Comparison of ENCODE assay signal across 8 mouse cellular contexts in genomic region chr7:29305263-29305988, GRCm38 (mm10). TPM values are rescaled to one million over a fixed set of nuclear protein-coding genes. Genes with fewer than 3 reads are reported as not detected.
DNase-seq lines count a peak whose midpoint lies in the region; ATAC-seq lines count a peak whose summit lies in the region.

No protein-coding gene starts in this region.

- no peaks in the 10 kb centered on the region; the same call in 1 of the 2 replicates for H3K9me3 ChIP-seq in heart, embryonic 11.5 days (replicated peaks; ENCODE audit: control insufficient read depth, low read length)
- H3K9me3 ChIP-seq in forebrain, embryonic 14.5 days (replicated peaks; ENCODE audit: control insufficient read depth, low read length): no peaks in the 10 kb centered on the region
- H3K9me3 ChIP-seq in liver, embryonic 15.5 days (replicated peaks): no peaks in the 10 kb centered on the region

- WGBS in heart, embryonic 11.5 days (ENCODE audit: insufficient replicate concordance): 21% methylated on average over 9 of the region's 9 CpGs
- 11% methylated on average over 9 of the region's 9 CpGs for WGBS in forebrain, embryonic 14.5 days
- 32% methylated on average over 9 of the region's 9 CpGs for WGBS in liver, embryonic 15.5 days (ENCODE audit: insufficient replicate concordance)

- H3K4me3 ChIP-seq in heart, embryonic 11.5 days (ENCODE audit: low read depth, low read length): peak overlapping the region; percentile 45
- H3K4me3 ChIP-seq in forebrain, embryonic 14.5 days (ENCODE audit: low read depth, low read length): peak overlapping the region; percentile 74
- peak overlapping the region; percentile 49; the same call in 1 of the 2 replicates for H3K4me3 ChIP-seq in liver, embryonic 15.5 days (replicated peaks)

- H3K4me1 ChIP-seq in heart, embryonic 11.5 days (ENCODE audit: control insufficient read depth, insufficient read depth, low read length): peaks cover 32% of the 10 kb centered on the region
- H3K4me1 ChIP-seq in forebrain, embryonic 14.5 days (ENCODE audit: control insufficient read depth, insufficient read depth, low read length): peaks cover 26% of the 10 kb centered on the region
- H3K4me1 ChIP-seq in liver, embryonic 15.5 days (replicated peaks): peaks cover 48% of the 10 kb centered on the region

- H3K27me3 ChIP-seq in heart, embryonic 11.5 days (ENCODE audit: control insufficient read depth, insufficient read depth, low read length): peaks cover 61% of the 10 kb centered on the region
- no peaks in the 10 kb centered on the region for H3K27me3 ChIP-seq in forebrain, embryonic 14.5 days (replicated peaks; ENCODE audit: control insufficient read depth, insufficient read depth, low read length)
- H3K27me3 ChIP-seq in liver, embryonic 15.5 days: peaks cover 91% of the 10 kb centered on the region

- no peak for DNase-seq in heart, postnatal 25 days (ENCODE audit: low spot score)
- DNase-seq in ES-CJ7 (ENCODE audit: low read depth, low spot score): peak; percentile 46
- no peak for DNase-seq in forebrain, embryonic 14.5 days (ENCODE audit: low spot score)
- DNase-seq in frontal cortex, postnatal 10 days (ENCODE audit: low spot score in 2 of 2): no peak
- no peak for DNase-seq in left cerebral cortex, adult 18-20 months (ENCODE audit: low spot score in 2 of 2)

- no peak overlapping the region for H3K9ac ChIP-seq in heart, embryonic 11.5 days (ENCODE audit: low read depth, low read length)
- peak overlapping the region; percentile 86 for H3K9ac ChIP-seq in forebrain, embryonic 14.5 days (ENCODE audit: low read length)
- H3K9ac ChIP-seq in liver, embryonic 15.5 days: no peak overlapping the region

- no peaks in the 10 kb centered on the region for H3K36me3 ChIP-seq in heart, embryonic 11.5 days (ENCODE audit: control insufficient read depth, insufficient read depth, low read length)
- peaks cover 5% of the 10 kb centered on the region; the same call in 1 of the 2 replicates for H3K36me3 ChIP-seq in forebrain, embryonic 14.5 days (ENCODE audit: control insufficient read depth, insufficient read depth, low read length)
- H3K36me3 ChIP-seq in liver, embryonic 15.5 days (replicated peaks): no peaks in the 10 kb centered on the region

- intact Hi-C loops in heart, postnatal 25 days (cut with DNase I): loop anchor here (10.0 kb wide), 1 partner anchor 321 kb away; the partner anchor contains the start of genes Eif3k and Map4k1

- H3K4me2 ChIP-seq in heart, embryonic 11.5 days: peak overlapping the region; percentile 72
- H3K4me2 ChIP-seq in forebrain, embryonic 14.5 days (ENCODE audit: low read length): peak overlapping the region; percentile 95
- H3K4me2 ChIP-seq in liver, embryonic 15.5 days: peak overlapping the region; percentile 73

- ATAC-seq in heart, embryonic 11.5 days (replicated peaks; ENCODE audit: insufficient number of reproducible peaks, low FRiP score, low TSS enrichment): no peak
- no peak for ATAC-seq in forebrain, embryonic 14.5 days
- no peak for ATAC-seq in liver, embryonic 15.5 days (ENCODE audit: insufficient read depth)
- ATAC-seq in erythroblast, adult 5-6 weeks (replicated peaks; ENCODE audit: low FRiP score, poor library complexity, severe bottlenecking): no peak

- no peak overlapping the region for H3K27ac ChIP-seq in heart, embryonic 11.5 days (ENCODE audit: low read depth, low read length)
- H3K27ac ChIP-seq in forebrain, embryonic 14.5 days (ENCODE audit: low read depth, low read length): peak overlapping the region; percentile 93
- H3K27ac ChIP-seq in liver, embryonic 15.5 days (replicated peaks): no peak overlapping the region

RNA-seq across cellular contexts. Expression of gene Dpf1, which starts 1.7 kb away (rescaled TPM):
- 2.9 and 3.3 TPM in 2 replicates for polyA plus RNA-seq in heart, embryonic 11.5 days (2014; fragmentation: Nextera tagmentation; extraction: Ambion mirVana)
- under 1 TPM in 1 of 2 experiments, not detected in 1; 0.53 TPM for total RNA-seq in heart, postnatal 25 days (2021)
- polyA plus RNA-seq in forebrain, embryonic 14.5 days (2014; fragmentation: Nextera tagmentation; extraction: Ambion mirVana): 167 and 205 TPM in 2 replicates
- polyA plus RNA-seq in liver, embryonic 15.5 days (2015; fragmentation: Nextera tagmentation; extraction: Ambion mirVana): 1.7 and 2.3 TPM in 2 replicates
- total RNA-seq in erythroblast, adult 5-6 weeks (2015; ENCODE audit: low replicate concordance): not detected in 2 replicates
- not detected in 2 replicates for total RNA-seq in erythroblast, adult 5-6 weeks (2017; ENCODE audit: low replicate concordance)
- total RNA-seq in left cerebral cortex, adult 18-20 months (2021): 100 to 1,000 TPM; 107 to 120 TPM

RNA-seq across cellular contexts. Expression of gene Ppp1r14a, which starts 16.3 kb away (rescaled TPM):
- 9.4 and 10.3 TPM in 2 replicates for polyA plus RNA-seq in heart, embryonic 11.5 days (2014; fragmentation: Nextera tagmentation; extraction: Ambion mirVana)
- total RNA-seq in heart, postnatal 25 days (2021): 1 to 10 TPM; 9.6 to 9.9 TPM
- 5.7 and 9.8 TPM in 2 replicates for polyA plus RNA-seq in forebrain, embryonic 14.5 days (2014; fragmentation: Nextera tagmentation; extraction: Ambion mirVana)
- 2.2 and 2.7 TPM in 2 replicates for polyA plus RNA-seq in liver, embryonic 15.5 days (2015; fragmentation: Nextera tagmentation; extraction: Ambion mirVana)
- not detected in 2 replicates for total RNA-seq in erythroblast, adult 5-6 weeks (2015; ENCODE audit: low replicate concordance)
- not detected in 2 replicates for total RNA-seq in erythroblast, adult 5-6 weeks (2017; ENCODE audit: low replicate concordance)
- total RNA-seq in left cerebral cortex, adult 18-20 months (2021): 10 to 100 TPM; 16.8 to 18.3 TPM

RNA-seq across cellular contexts. Expression of gene Spint2, which starts 23.7 kb away (rescaled TPM):
- polyA plus RNA-seq in heart, embryonic 11.5 days (2014; fragmentation: Nextera tagmentation; extraction: Ambion mirVana): 39.2 and 42.8 TPM in 2 replicates
- total RNA-seq in heart, postnatal 25 days (2021): 10 to 100 TPM; 33.5 to 37.1 TPM
- polyA plus RNA-seq in forebrain, embryonic 14.5 days (2014; fragmentation: Nextera tagmentation; extraction: Ambion mirVana): 46.6 and 51.3 TPM in 2 replicates
- polyA plus RNA-seq in liver, embryonic 15.5 days (2015; fragmentation: Nextera tagmentation; extraction: Ambion mirVana): 34.0 and 41.2 TPM in 2 replicates
- 15.5 and 18.8 TPM in 2 replicates for total RNA-seq in erythroblast, adult 5-6 weeks (2015; ENCODE audit: low replicate concordance)
- total RNA-seq in erythroblast, adult 5-6 weeks (2017; ENCODE audit: low replicate concordance): 6.8 and 7.6 TPM in 2 replicates
- 10 to 100 TPM; 27.6 to 33.5 TPM for total RNA-seq in left cerebral cortex, adult 18-20 months (2021)

RNA-seq across cellular contexts. Expression of gene 2200002D01Rik, which starts 57.2 kb away (rescaled TPM):
- 7.0 and 8.8 TPM in 2 replicates for polyA plus RNA-seq in heart, embryonic 11.5 days (2014; fragmentation: Nextera tagmentation; extraction: Ambion mirVana)
- 1 to 10 TPM in 1 of 2 experiments, under 1 TPM in 1; 0.73 to 3.7 TPM for total RNA-seq in heart, postnatal 25 days (2021)
- polyA plus RNA-seq in forebrain, embryonic 14.5 days (2014; fragmentation: Nextera tagmentation; extraction: Ambion mirVana): 0.37 and 1.2 TPM in 2 replicates
- 4.2 and 6.3 TPM in 2 replicates for polyA plus RNA-seq in liver, embryonic 15.5 days (2015; fragmentation: Nextera tagmentation; extraction: Ambion mirVana)
- total RNA-seq in erythroblast, adult 5-6 weeks (2015; ENCODE audit: low replicate concordance): not detected in 2 replicates
- 2.5 TPM in 1 of 2 replicates, not detected in the other for total RNA-seq in erythroblast, adult 5-6 weeks (2017; ENCODE audit: low replicate concordance)
- under 1 TPM; 0.65 to 0.98 TPM for total RNA-seq in left cerebral cortex, adult 18-20 months (2021)

Comparison
In these comparisons a context has a peak if more than half of its experiments do, and no peak if none do; other contexts are left out.
1. RNA of gene Dpf1, which starts 1.7 kb away (total RNA-seq): 107 to 120 TPM in left cerebral cortex, adult 18-20 months; 0.53 TPM in heart, postnatal 25 days and not detected in erythroblast, adult 5-6 weeks; every median in the first group is over 10 times any median in the second.
2. RNA of gene Ppp1r14a, which starts 16.3 kb away (total RNA-seq): 16.8 to 18.3 TPM in left cerebral cortex, adult 18-20 months and 9.6 to 9.9 TPM in heart, postnatal 25 days; not detected in erythroblast, adult 5-6 weeks; every median in the first group is over 10 times any median in the second.
3. Peak in every context shown above with its lines, with median percentiles within 50 percentile points of each other: H3K4me2 ChIP-seq and H3K4me3 ChIP-seq.